Mouse (Mus musculus) hindbrain, postnatal 0 days (tissue): ENCODE data around the gene Vwa3b. TPM values are rescaled to one million over a fixed set of nuclear protein-coding genes. Genes with fewer than 3 reads are reported as not detected.

Experiments
- ATAC-seq: fragments of 200-750 bp; cut with Nextera tagmentation; 2 replicates; pipeline ENCODE4 v1.8.0; 2017; ENCODE audit warnings: mild to moderate bottlenecking, moderate TSS enrichment, moderate library complexity
- DNase-seq: peaks from one replicate; pipeline ENCODE4 v3.0.0-alpha.2; 2015; ENCODE audit warnings: low spot score
- H3K27ac ChIP-seq: fragments of 300-500 bp; sonication (generic); 2 replicates; pipeline ENCODE4 v1.5.1; 2014; ENCODE audit warnings: mild to moderate bottlenecking
- H3K27me3 ChIP-seq: fragments of 300-500 bp; sonication (generic); 2 replicates; pipeline ENCODE4 v1.6.1; 2014; ENCODE audit warnings: low read length, mixed read lengths; ENCODE audit not compliant: insufficient read depth
- H3K36me3 ChIP-seq: fragments of 300-500 bp; sonication (generic); 2 replicates; pipeline ENCODE4 v1.6.1; 2014; ENCODE audit warnings: low read length, mixed read lengths; ENCODE audit not compliant: insufficient read depth
- H3K4me1 ChIP-seq: fragments of 300-500 bp; sonication (generic); 2 replicates; pipeline ENCODE4 v1.6.1; 2014; ENCODE audit warnings: antibody characterized with exemption, low read length, mixed read lengths; ENCODE audit not compliant: insufficient read depth
- H3K4me2 ChIP-seq: fragments of 300-500 bp; sonication (generic); 2 replicates; pipeline ENCODE4 v1.6.1; 2014; ENCODE audit warnings: low read depth, mild to moderate bottlenecking, low read length, moderate library complexity, mixed read lengths
- H3K4me3 ChIP-seq: fragments of 300-500 bp; sonication (generic); 2 replicates; pipeline ENCODE4 v1.5.1; 2014; ENCODE audit warnings: low read length
- H3K9ac ChIP-seq: fragments of 300-500 bp; sonication (generic); replicated peaks from 2 replicates; pipeline ENCODE4 v1.6.1; 2014; ENCODE audit warnings: mild to moderate bottlenecking, low read length, moderate library complexity, mixed read lengths
- H3K9me3 ChIP-seq: fragments of 300-500 bp; sonication (generic); 2 replicates; pipeline ENCODE4 v1.6.1; 2016; ENCODE audit warnings: low read length, mixed read lengths
- CTCF ChIP-seq: IDR thresholded peaks from 2 replicates; pipeline ENCODE4 v1.5.1; 2016; ENCODE audit warnings: antibody characterized with exemption, control low read depth, low read depth
- WGBS: fragments of 180-500 bp; shearing (Covaris S2); extraction: QIAGEN DNeasy Blood & Tissue Kit; methylation state at CpG from one replicate; pipeline ENCODE4 v1.1.7; 2014; 5-methylcytosine and 5-hydroxymethylcytosine counted together
- polyA plus RNA-seq: library from polyadenylated mRNA; unstranded; fragments of >200 nt; fragmentation: Nextera tagmentation; extraction: Ambion mirVana; gene quantifications from 2 replicates; pipeline ENCODE4 v1.2.1, GENCODE M21; 2015
- total RNA-seq: library from RNA; depleted of rRNA; stranded (reverse); fragments of >200 nt; gene quantifications from 2 replicates; pipeline ENCODE4 v1.2.3, GENCODE M21; 2014

Gene Vwa3b
- total and polyA plus RNA-seq, 2 experiments from 2014 or later = 1.5 to 2.9 TPM

DNA sequence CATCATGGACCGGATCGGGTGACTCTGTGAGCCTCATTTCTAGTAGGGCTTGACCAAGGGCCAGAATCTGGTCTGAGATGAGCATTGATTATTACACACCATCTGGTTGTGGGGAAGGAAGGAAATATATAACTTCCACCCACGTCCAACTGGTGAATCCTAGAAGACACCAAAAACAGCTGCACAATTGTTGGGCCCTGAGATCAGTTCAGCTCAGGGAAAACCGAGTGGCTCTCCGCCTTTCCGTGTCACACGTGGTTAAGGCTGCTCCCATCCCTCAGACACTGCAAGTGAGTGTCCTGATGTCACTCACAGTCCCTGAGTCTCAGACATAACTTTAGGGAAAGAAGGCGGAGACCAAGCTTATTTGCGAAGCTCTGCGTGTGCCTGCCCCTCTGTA is 16.5 kb upstream of the Vwa3b start:
- H3K4me1 ChIP-seq = no peaks in the 10 kb centered on the region
- TF ChIP-seq CTCF = no peak
- H3K4me2 ChIP-seq = no peak overlapping the region
- H3K4me3 ChIP-seq = no peak overlapping the region
- H3K9ac ChIP-seq = no peak overlapping the region
- H3K27ac ChIP-seq = no peak overlapping the region
- H3K9me3 ChIP-seq = no peaks in the 10 kb centered on the region
- no peak for ATAC-seq
- no peaks in the 10 kb centered on the region for H3K36me3 ChIP-seq
- H3K27me3 ChIP-seq = no peaks in the 10 kb centered on the region
- no peak for DNase-seq
- 79% methylated on average over 10 of the region's 10 CpGs for WGBS

GRCm38 (mm10) chr1:37011626-37012209 is 14.7 kb upstream of the Vwa3b start:
- Histone ChIP-seq H3K9me3 (no peaks in the 10 kb centered on the region), H3K27me3 (no peaks in the 10 kb centered on the region), H3K9ac (no peak overlapping the region), H3K36me3 (no peaks in the 10 kb centered on the region), H3K4me1 (no peaks in the 10 kb centered on the region), H3K4me2 (no peak overlapping the region), H3K27ac (no peak overlapping the region), H3K4me3 (no peak overlapping the region)
- no peak for DNase-seq
- ATAC-seq = no peak
- WGBS = 81% methylated on average over 3 of the region's 3 CpGs
- TF ChIP-seq CTCF = no peak

DNA sequence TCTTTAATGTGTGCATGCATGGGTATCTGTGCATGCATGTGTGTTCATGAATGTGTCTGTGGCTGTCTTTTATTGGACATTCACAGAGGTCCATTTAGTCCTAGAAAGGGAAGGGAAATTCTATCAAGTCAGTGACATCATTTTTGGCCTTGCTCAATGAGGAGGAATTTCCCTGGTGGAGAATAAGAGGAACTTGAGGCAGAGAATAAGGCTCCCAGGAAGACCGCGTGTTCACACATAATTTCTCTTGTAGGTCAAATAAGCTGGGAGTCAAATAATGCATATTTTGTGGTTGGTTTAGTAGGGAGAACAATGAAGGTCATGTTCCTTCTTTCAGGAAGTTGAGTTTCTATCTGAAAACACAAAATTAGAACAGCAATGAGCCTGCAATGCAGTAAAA is 13.4 kb upstream of the Vwa3b start:
- Histone ChIP-seq H3K9ac (no peak overlapping the region), H3K9me3 (no peaks in the 10 kb centered on the region), H3K36me3 (no peaks in the 10 kb centered on the region), H3K4me1 (no peaks in the 10 kb centered on the region), H3K4me2 (no peak overlapping the region), H3K27me3 (no peaks in the 10 kb centered on the region), H3K4me3 (no peak overlapping the region), H3K27ac (no peak overlapping the region)
- ATAC-seq = no peak
- no peak for TF ChIP-seq CTCF
- 84% methylated on average over 2 of the region's 2 CpGs for WGBS
- no peak for DNase-seq

- no peak for ATAC-seq
- no peaks in the 10 kb centered on the region for H3K4me1 ChIP-seq
- no peak for DNase-seq
- no peaks in the 10 kb centered on the region for H3K36me3 ChIP-seq
- 79% methylated on average over 7 of the region's 7 CpGs for WGBS
- no peaks in the 10 kb centered on the region for H3K9me3 ChIP-seq
- H3K4me3 ChIP-seq = no peak overlapping the region
- H3K4me2 ChIP-seq = no peak overlapping the region
- H3K9ac ChIP-seq = no peak overlapping the region
- H3K27ac ChIP-seq = no peak overlapping the region
- no peaks in the 10 kb centered on the region for H3K27me3 ChIP-seq
- no peak for TF ChIP-seq CTCF
Measured at GRCm38 (mm10) chr1:37013687-37014086, 12.7 kb upstream of the Vwa3b start.

- no peak overlapping the region for H3K4me3 ChIP-seq
- no peaks in the 10 kb centered on the region for H3K9me3 ChIP-seq
- DNase-seq = no peak
- WGBS = 89% methylated on average over 6 of the region's 6 CpGs
- no peaks in the 10 kb centered on the region for H3K36me3 ChIP-seq
- no peak overlapping the region for H3K27ac ChIP-seq
- H3K4me1 ChIP-seq = no peaks in the 10 kb centered on the region
- no peak for ATAC-seq
- no peak overlapping the region for H3K9ac ChIP-seq
- H3K27me3 ChIP-seq = no peaks in the 10 kb centered on the region
- no peak for TF ChIP-seq CTCF
- H3K4me2 ChIP-seq = no peak overlapping the region
Measured at GRCm38 (mm10) chr1:37019017-37019416, 7.4 kb upstream of the Vwa3b start.

- no peaks in the 10 kb centered on the region for H3K27me3 ChIP-seq
- DNase-seq (no peak), ATAC-seq (no peak)
- no peak overlapping the region for H3K4me3 ChIP-seq
- no peaks in the 10 kb centered on the region for H3K36me3 ChIP-seq
- WGBS = 56% methylated on average over 2 of the region's 2 CpGs
- no peak overlapping the region for H3K4me2 ChIP-seq
- no peak overlapping the region for H3K9ac ChIP-seq
- H3K27ac ChIP-seq = no peak overlapping the region
- no peaks in the 10 kb centered on the region for H3K4me1 ChIP-seq
- H3K9me3 ChIP-seq = no peaks in the 10 kb centered on the region
- TF ChIP-seq CTCF = no peak
Measured at GRCm38 (mm10) chr1:37022704-37023103, 3.7 kb upstream of the Vwa3b start.

DNA sequence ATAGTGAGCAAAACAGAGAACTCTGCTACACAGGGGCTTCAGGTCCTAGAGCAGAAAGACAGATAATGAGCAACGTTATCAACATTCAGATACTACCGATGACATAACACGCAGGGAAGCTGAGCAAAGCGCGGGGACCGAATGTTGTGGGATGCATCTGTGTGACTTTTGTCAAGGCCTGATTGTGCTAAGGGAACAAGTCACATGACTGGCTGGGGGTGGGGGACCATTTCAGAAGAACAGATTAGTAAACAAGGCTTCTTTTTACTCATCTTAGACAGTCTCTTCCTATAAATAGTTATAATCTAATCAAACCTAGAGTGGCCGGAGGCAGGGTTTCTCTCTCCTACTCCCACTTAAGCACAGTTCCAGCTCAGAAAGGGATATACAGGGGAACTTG is 1.7 kb upstream of the Vwa3b start:
- Histone ChIP-seq H3K4me2 (no peak overlapping the region), H3K4me1 (0 out of 2 replicates have a peak, but pooled peaks cover 2% of the 10 kb centered on the region), H3K27me3 (no peaks in the 10 kb centered on the region), H3K36me3 (no peaks in the 10 kb centered on the region), H3K9ac (no peak overlapping the region), H3K9me3 (no peaks in the 10 kb centered on the region), H3K27ac (no peak overlapping the region), H3K4me3 (no peak overlapping the region)
- 90% methylated on average over 7 of the region's 7 CpGs for WGBS
- no peak for TF ChIP-seq CTCF
- no peak for ATAC-seq
- DNase-seq = no peak
